Mouse (Mus musculus) cerebellum, adult 2 months (tissue): ENCODE measurements around the gene Tsc2.

ENCODE experiments used
- CTCF ChIP-seq: fragments of 200-500 bp; IDR thresholded peaks from 2 replicates; pipeline ENCODE4 v1.5.1; 2011; ENCODE audit warnings: low read depth, mild to moderate bottlenecking, control low read depth, low read length, moderate library complexity, borderline replicate concordance; ENCODE audit not compliant: insufficient read depth
- POLR2A ChIP-seq: fragments of 200-500 bp; IDR thresholded peaks from 2 replicates; pipeline ENCODE4 v1.6.1; 2011; ENCODE audit warnings: low read length, control low read depth, borderline replicate concordance; ENCODE audit not compliant: insufficient read depth

- TF ChIP-seq POLR2A (no peak), CTCF (no peak)
Measured at GRCm38 (mm10) chr17:24557091-24557490, 75.3 kb downstream of the Tsc2 start.
